Mouse (Mus musculus) forebrain, embryonic 13.5 days (tissue): ENCODE results near the gene Prkg1. TPM values are rescaled to one million over a fixed set of nuclear protein-coding genes. Genes with fewer than 3 reads are reported as not detected.

Source experiments
- ATAC-seq: fragments of 200-750 bp; cut with Nextera tagmentation; 2 replicates; pipeline ENCODE4 v1.8.0; 2017
- H3K27ac ChIP-seq: fragments of 300-500 bp; sonication (generic); 2 replicates; pipeline ENCODE4 v1.5.1; 2015; ENCODE audit warnings: inconsistent platforms, mild to moderate bottlenecking, moderate library complexity
- H3K27me3 ChIP-seq: fragments of 300-500 bp; sonication (generic); 2 replicates; pipeline ENCODE4 v1.6.1; 2015; ENCODE audit warnings: mild to moderate bottlenecking, inconsistent platforms
- H3K36me3 ChIP-seq: fragments of 300-500 bp; sonication (generic); 2 replicates; pipeline ENCODE4 v1.6.1; 2015; ENCODE audit warnings: mild to moderate bottlenecking, inconsistent platforms; ENCODE audit not compliant: poor library complexity, severe bottlenecking
- H3K4me1 ChIP-seq: fragments of 300-500 bp; sonication (generic); 2 replicates; pipeline ENCODE4 v1.6.1; 2015; ENCODE audit warnings: inconsistent platforms
- H3K4me2 ChIP-seq: fragments of 300-500 bp; sonication (generic); 2 replicates; pipeline ENCODE4 v1.6.1; 2015; ENCODE audit warnings: inconsistent platforms, mild to moderate bottlenecking, moderate library complexity
- H3K4me3 ChIP-seq: fragments of 300-500 bp; sonication (generic); 2 replicates; pipeline ENCODE4 v1.5.1; 2015; ENCODE audit warnings: mild to moderate bottlenecking, inconsistent platforms
- H3K9ac ChIP-seq: fragments of 300-500 bp; sonication (generic); 2 replicates; pipeline ENCODE4 v1.6.1; 2015; ENCODE audit warnings: mild to moderate bottlenecking, inconsistent platforms
- H3K9me3 ChIP-seq: fragments of 300-500 bp; sonication (generic); replicated peaks from 2 replicates; pipeline ENCODE4 v1.6.1; 2016; ENCODE audit warnings: inconsistent platforms
- WGBS: fragments of 180-500 bp; shearing (Covaris S2); methylation state at CpG from one replicate; pipeline ENCODE4 v1.1.7; 2015; 5-methylcytosine and 5-hydroxymethylcytosine counted together
- polyA plus RNA-seq: library from polyadenylated mRNA; unstranded; fragments of >200 nt; fragmentation: Nextera tagmentation; extraction: Ambion mirVana; gene quantifications from 2 replicates; pipeline ENCODE4 v1.2.1, GENCODE M21; 2015

Gene Prkg1
- polyA plus RNA-seq, 1 experiment from 2014 or later, result 1.3 TPM

GRCm38 (mm10) chr19:31714418-31714817, 50.4 kb downstream of the Prkg1 start:
- Histone ChIP-seq H3K27ac (no peak overlapping the region), H3K9me3 (no peaks in the 10 kb centered on the region), H3K4me2 (no peak overlapping the region), H3K4me3 (no peak overlapping the region), H3K9ac (no peak overlapping the region), H3K27me3 (no peaks in the 10 kb centered on the region), H3K36me3 (no peaks in the 10 kb centered on the region), H3K4me1 (no peaks in the 10 kb centered on the region)
- ATAC-seq, result no peak
- WGBS, result 90% methylated on average over 4 of the region's 4 CpGs

- no peak overlapping the region for H3K4me2 ChIP-seq
- WGBS, result 67% methylated on average over 4 of the region's 4 CpGs
- no peak overlapping the region for H3K27ac ChIP-seq
- no peaks in the 10 kb centered on the region for H3K9me3 ChIP-seq
- H3K9ac ChIP-seq, result no peak overlapping the region
- no peaks in the 10 kb centered on the region for H3K36me3 ChIP-seq
- H3K27me3 ChIP-seq, result no peaks in the 10 kb centered on the region
- H3K4me3 ChIP-seq, result no peak overlapping the region
- no peaks in the 10 kb centered on the region for H3K4me1 ChIP-seq
- ATAC-seq, result no peak
These were observed 51.5 kb downstream of the Prkg1 start for GRCm38 (mm10) chr19:31713321-31713720.

GRCm38 (mm10) chr19:31710336-31710735, 54.5 kb downstream of the Prkg1 start:
- Histone ChIP-seq H3K36me3 (no peaks in the 10 kb centered on the region), H3K9ac (no peak overlapping the region), H3K4me1 (no peaks in the 10 kb centered on the region), H3K9me3 (no peaks in the 10 kb centered on the region), H3K4me3 (no peak overlapping the region), H3K27ac (no peak overlapping the region), H3K4me2 (no peak overlapping the region), H3K27me3 (no peaks in the 10 kb centered on the region)
- no peak for ATAC-seq
- 88% methylated on average over 4 of the region's 4 CpGs for WGBS

GRCm38 (mm10) chr19:31703991-31704390, 60.8 kb downstream of the Prkg1 start:
- no peaks in the 10 kb centered on the region for H3K27me3 ChIP-seq
- ATAC-seq, result no peak
- H3K27ac ChIP-seq, result no peak overlapping the region
- H3K4me3 ChIP-seq, result no peak overlapping the region
- H3K36me3 ChIP-seq, result no peaks in the 10 kb centered on the region
- H3K4me1 ChIP-seq, result no peaks in the 10 kb centered on the region
- no peak overlapping the region for H3K4me2 ChIP-seq
- no peaks in the 10 kb centered on the region for H3K9me3 ChIP-seq
- H3K9ac ChIP-seq, result no peak overlapping the region

GRCm38 (mm10) chr19:31698916-31699315, 65.9 kb downstream of the Prkg1 start:
- ATAC-seq, result no peak
- Histone ChIP-seq H3K9me3 (no peaks in the 10 kb centered on the region), H3K4me3 (no peak overlapping the region), H3K9ac (no peak overlapping the region), H3K27ac (no peak overlapping the region), H3K36me3 (no peaks in the 10 kb centered on the region), H3K27me3 (no peaks in the 10 kb centered on the region), H3K4me2 (no peak overlapping the region), H3K4me1 (no peaks in the 10 kb centered on the region)
- 90% methylated on average over 6 of the region's 6 CpGs for WGBS

- no peak overlapping the region for H3K9ac ChIP-seq
- H3K4me2 ChIP-seq, result no peak overlapping the region
- WGBS, result 53% methylated on average over 1 of the region's 1 CpGs
- H3K36me3 ChIP-seq, result no peaks in the 10 kb centered on the region
- no peaks in the 10 kb centered on the region for H3K4me1 ChIP-seq
- no peaks in the 10 kb centered on the region for H3K9me3 ChIP-seq
- ATAC-seq, result no peak
- no peaks in the 10 kb centered on the region for H3K27me3 ChIP-seq
- H3K4me3 ChIP-seq, result no peak overlapping the region
- H3K27ac ChIP-seq, result no peak overlapping the region
These were observed 84.0 kb downstream of the Prkg1 start for GRCm38 (mm10) chr19:31680821-31681220.

- no peaks in the 10 kb centered on the region for H3K4me1 ChIP-seq
- no peak overlapping the region for H3K9ac ChIP-seq
- ATAC-seq, result no peak
- no peaks in the 10 kb centered on the region for H3K9me3 ChIP-seq
- no peak overlapping the region for H3K4me3 ChIP-seq
- no peak overlapping the region for H3K27ac ChIP-seq
- 43% methylated on average over 5 of the region's 5 CpGs for WGBS
- no peaks in the 10 kb centered on the region for H3K27me3 ChIP-seq
- H3K36me3 ChIP-seq, result no peaks in the 10 kb centered on the region
- H3K4me2 ChIP-seq, result no peak overlapping the region
These were observed 86.5 kb downstream of the Prkg1 start for GRCm38 (mm10) chr19:31678324-31678723.

GRCm38 (mm10) chr19:31671726-31672125, 93.1 kb downstream of the Prkg1 start:
- ATAC-seq, result no peak
- Histone ChIP-seq H3K9ac (no peak overlapping the region), H3K9me3 (no peaks in the 10 kb centered on the region), H3K4me3 (no peak overlapping the region), H3K27me3 (no peaks in the 10 kb centered on the region), H3K36me3 (no peaks in the 10 kb centered on the region), H3K4me2 (no peak overlapping the region), H3K27ac (no peak overlapping the region), H3K4me1 (no peaks in the 10 kb centered on the region)
- 71% methylated on average over 5 of the region's 5 CpGs for WGBS

GRCm38 (mm10) chr19:31665007-31665406, 99.8 kb downstream of the Prkg1 start:
- Histone ChIP-seq H3K9ac (peak overlapping the region; percentile 72), H3K27ac (no peak overlapping the region), H3K27me3 (peaks cover 9% of the 10 kb centered on the region; the same call in 1 of the 2 replicates), H3K4me3 (peak overlapping the region; percentile 68), H3K9me3 (no peaks in the 10 kb centered on the region), H3K4me1 (peaks cover 11% of the 10 kb centered on the region), H3K4me2 (peak overlapping the region; percentile 95), H3K36me3 (no peaks in the 10 kb centered on the region)
- no peak; the same call in 1 of the 2 replicates for ATAC-seq
- WGBS, result 6% methylated on average over 8 of the region's 8 CpGs

GRCm38 (mm10) chr19:31664159-31664991, 100.5 kb downstream of the Prkg1 start:
- H3K4me1 ChIP-seq, result peaks cover 11% of the 10 kb centered on the region
- peak overlapping the region; percentile 95 for H3K4me2 ChIP-seq
- peak overlapping the region; percentile 72 for H3K9ac ChIP-seq
- peak; percentile 82 for ATAC-seq
- WGBS, result under 1% methylated on average over 52 of the region's 52 CpGs
- no peak overlapping the region for H3K27ac ChIP-seq
- H3K27me3 ChIP-seq, result peaks cover 9% of the 10 kb centered on the region; the same call in 1 of the 2 replicates
- peak overlapping the region; percentile 68 for H3K4me3 ChIP-seq
- H3K36me3 ChIP-seq, result no peaks in the 10 kb centered on the region
- H3K9me3 ChIP-seq, result no peaks in the 10 kb centered on the region

- peak overlapping the region; percentile 95 for H3K4me2 ChIP-seq
- 5% methylated on average over 39 of the region's 39 CpGs for WGBS
- peaks cover 9% of the 10 kb centered on the region; the same call in 1 of the 2 replicates for H3K27me3 ChIP-seq
- peaks cover 16% of the 10 kb centered on the region for H3K4me1 ChIP-seq
- peak; percentile 90 for ATAC-seq
- H3K4me3 ChIP-seq, result peak overlapping the region; percentile 68
- peak overlapping the region; percentile 72 for H3K9ac ChIP-seq
- no peaks in the 10 kb centered on the region for H3K9me3 ChIP-seq
- H3K27ac ChIP-seq, result no peak overlapping the region
- no peaks in the 10 kb centered on the region for H3K36me3 ChIP-seq
These were observed 101.2 kb downstream of the Prkg1 start for GRCm38 (mm10) chr19:31663437-31664158.

GRCm38 (mm10) chr19:31662802-31663201, 102.0 kb downstream of the Prkg1 start:
- Histone ChIP-seq H3K4me3 (no peak overlapping the region), H3K9me3 (no peaks in the 10 kb centered on the region), H3K9ac (no peak overlapping the region), H3K4me1 (peaks cover 16% of the 10 kb centered on the region), H3K27me3 (peaks cover 9% of the 10 kb centered on the region; the same call in 1 of the 2 replicates), H3K36me3 (no peaks in the 10 kb centered on the region), H3K4me2 (peak overlapping the region; percentile 8; the same call in 1 of the 2 replicates), H3K27ac (no peak overlapping the region)
- WGBS, result 56% methylated on average over 2 of the region's 2 CpGs
- ATAC-seq, result no peak
